Mouse (Mus musculus): ENCODE results near the gene Tmed3. TPM values are rescaled to one million over a fixed set of nuclear protein-coding genes. Genes with fewer than 3 reads are reported as not detected.

Gene Tmed3
- polyA plus RNA-seq, 1 experiment from 2014 or later = 74.3 TPM

DNA sequence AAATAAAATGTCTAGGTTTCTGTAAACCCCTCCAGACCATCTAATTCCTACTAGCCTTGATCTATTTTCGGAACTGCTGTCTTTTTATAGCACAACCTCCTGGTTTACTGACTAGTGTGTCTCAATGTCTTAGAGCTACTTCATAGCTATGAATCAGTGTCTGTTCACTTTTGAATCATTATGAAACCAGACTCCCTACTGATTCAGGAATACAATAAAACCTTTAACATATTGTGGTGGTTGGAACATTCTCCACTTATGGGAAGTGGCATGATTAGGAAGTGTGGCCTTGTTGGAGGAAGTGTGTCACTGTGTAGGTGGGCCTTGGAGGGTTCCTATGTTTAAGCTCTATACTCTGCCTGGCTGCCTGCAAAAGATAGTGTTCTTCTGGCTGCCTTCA lies 9.7 kb downstream of the Tmed3 start:
- Histone ChIP-seq H3K4me2 (no peak overlapping the region), H3K4me3 (ENCODE audit: low read depth, low read length) (no peak overlapping the region), H3K4me1 (ENCODE audit: control insufficient read depth, insufficient read depth, low read length) (no peaks in the 10 kb centered on the region), H3K27me3 (ENCODE audit: control insufficient read depth, insufficient read depth, low read length) (no peaks in the 10 kb centered on the region), H3K36me3 (ENCODE audit: control insufficient read depth, insufficient read depth, low read length) (peaks cover 2% of the 10 kb centered on the region; the same call in 1 of the 2 replicates), H3K27ac (ENCODE audit: low read depth, low read length) (no peak overlapping the region), H3K9ac (ENCODE audit: low read depth, low read length) (no peak overlapping the region), H3K9me3 (replicated peaks; ENCODE audit: control insufficient read depth, low read length) (no peaks in the 10 kb centered on the region)
- WGBS (ENCODE audit: insufficient replicate concordance) = 79% methylated on average over 1 of the region's 1 CpGs
- ATAC-seq (replicated peaks; ENCODE audit: insufficient number of reproducible peaks, low FRiP score, low TSS enrichment) = no peak

DNA sequence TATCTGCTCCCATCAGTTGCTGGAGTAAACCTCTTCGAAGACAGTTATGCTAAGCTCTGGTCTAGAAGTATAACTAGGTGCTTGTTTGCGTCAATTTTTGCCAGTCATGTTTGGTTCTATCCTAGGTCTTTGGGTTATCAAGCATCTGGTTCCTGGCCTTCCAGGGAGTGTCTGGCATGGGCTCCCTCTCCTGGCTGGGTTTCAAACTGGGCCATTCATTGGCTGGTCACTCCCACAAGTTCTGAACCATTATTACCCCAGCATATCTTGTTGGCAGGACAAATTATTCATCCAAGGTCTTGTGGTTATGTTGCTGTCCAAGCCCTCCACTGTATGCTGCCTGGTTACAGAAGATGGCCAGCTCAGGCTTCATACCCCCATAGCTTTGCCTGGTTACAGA lies 11.2 kb downstream of the Tmed3 start:
- Histone ChIP-seq H3K4me1 (ENCODE audit: control insufficient read depth, insufficient read depth, low read length) (no peaks in the 10 kb centered on the region), H3K36me3 (ENCODE audit: control insufficient read depth, insufficient read depth, low read length) (0 out of 2 replicates have a peak, but pooled peaks cover 1% of the 10 kb centered on the region), H3K4me2 (no peak overlapping the region), H3K27me3 (ENCODE audit: control insufficient read depth, insufficient read depth, low read length) (no peaks in the 10 kb centered on the region), H3K9ac (ENCODE audit: low read depth, low read length) (no peak overlapping the region), H3K9me3 (replicated peaks; ENCODE audit: control insufficient read depth, low read length) (no peaks in the 10 kb centered on the region), H3K27ac (ENCODE audit: low read depth, low read length) (no peak overlapping the region), H3K4me3 (ENCODE audit: low read depth, low read length) (no peak overlapping the region)
- no peak for ATAC-seq (replicated peaks; ENCODE audit: insufficient number of reproducible peaks, low FRiP score, low TSS enrichment)
- WGBS (ENCODE audit: insufficient replicate concordance) = 81% methylated on average over 2 of the region's 2 CpGs

DNA sequence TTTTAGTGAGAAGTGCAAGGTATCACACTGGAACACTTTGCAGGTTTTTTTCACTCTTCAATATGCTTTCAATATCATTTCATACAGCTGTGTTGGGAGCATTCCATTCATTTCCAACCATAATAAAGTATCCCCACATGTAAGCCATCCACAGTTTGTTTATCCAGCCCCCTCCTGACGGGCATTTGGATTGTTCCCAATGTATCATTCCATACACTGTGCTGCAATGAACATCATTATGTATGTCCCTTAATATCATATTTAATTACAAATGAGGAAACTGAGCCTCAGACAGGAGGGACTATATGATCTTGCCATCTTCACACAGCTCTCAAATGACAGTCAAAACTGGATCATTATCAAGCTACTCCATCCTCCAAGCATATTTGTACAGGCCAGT lies 15.7 kb downstream of the Tmed3 start:
- Histone ChIP-seq H3K4me3 (ENCODE audit: low read depth, low read length) (no peak overlapping the region), H3K4me1 (ENCODE audit: control insufficient read depth, insufficient read depth, low read length) (no peaks in the 10 kb centered on the region), H3K4me2 (no peak overlapping the region), H3K27me3 (ENCODE audit: control insufficient read depth, insufficient read depth, low read length) (no peaks in the 10 kb centered on the region), H3K36me3 (ENCODE audit: control insufficient read depth, insufficient read depth, low read length) (no peaks in the 10 kb centered on the region), H3K9me3 (replicated peaks; ENCODE audit: control insufficient read depth, low read length) (no peaks in the 10 kb centered on the region), H3K9ac (ENCODE audit: low read depth, low read length) (no peak overlapping the region), H3K27ac (ENCODE audit: low read depth, low read length) (no peak overlapping the region)
- 37% methylated on average over 1 of the region's 1 CpGs for WGBS (ENCODE audit: insufficient replicate concordance)
- no peak for ATAC-seq (replicated peaks; ENCODE audit: insufficient number of reproducible peaks, low FRiP score, low TSS enrichment)

DNA sequence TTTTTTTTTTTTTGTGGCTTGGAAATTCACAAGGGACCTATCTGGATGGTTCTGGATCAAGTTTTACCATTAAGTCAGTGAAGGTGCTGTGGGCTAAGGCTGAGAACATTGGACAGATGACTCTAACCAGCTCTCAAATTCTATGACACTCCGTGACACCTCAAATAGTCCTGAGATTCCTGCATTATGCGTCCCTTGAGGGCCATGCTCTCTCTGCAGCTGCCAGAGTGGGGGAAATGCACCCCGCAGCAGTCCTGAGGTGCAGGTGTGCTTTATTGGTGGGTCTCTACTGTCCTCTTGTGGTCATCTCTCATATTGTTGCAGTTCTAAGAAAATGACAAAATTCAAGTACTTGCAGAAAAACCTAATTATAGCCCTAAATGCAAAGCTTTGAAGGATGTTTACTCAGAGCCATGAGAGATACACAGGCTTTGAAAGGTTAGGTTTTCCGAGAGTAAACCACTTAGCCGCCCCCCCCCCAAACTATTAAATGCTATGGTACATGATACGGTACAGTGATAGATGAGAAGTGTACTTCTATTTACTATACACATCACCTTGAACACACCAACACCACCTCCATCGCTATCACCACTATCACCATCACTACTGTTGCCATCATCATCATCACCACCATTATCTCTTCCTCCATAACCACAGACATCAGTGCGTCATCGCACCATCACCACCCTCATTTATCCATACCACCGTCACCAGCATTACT lies 17.2 kb downstream of the Tmed3 start:
- Histone ChIP-seq H3K27ac (ENCODE audit: low read depth, low read length) (no peak overlapping the region), H3K4me1 (ENCODE audit: control insufficient read depth, insufficient read depth, low read length) (no peaks in the 10 kb centered on the region), H3K9ac (ENCODE audit: low read depth, low read length) (no peak overlapping the region), H3K4me3 (ENCODE audit: low read depth, low read length) (no peak overlapping the region), H3K27me3 (ENCODE audit: control insufficient read depth, insufficient read depth, low read length) (no peaks in the 10 kb centered on the region), H3K36me3 (ENCODE audit: control insufficient read depth, insufficient read depth, low read length) (no peaks in the 10 kb centered on the region), H3K4me2 (no peak overlapping the region), H3K9me3 (replicated peaks; ENCODE audit: control insufficient read depth, low read length) (no peaks in the 10 kb centered on the region)
- 54% methylated on average over 10 of the region's 10 CpGs for WGBS (ENCODE audit: insufficient replicate concordance)
- no peak for ATAC-seq (replicated peaks; ENCODE audit: insufficient number of reproducible peaks, low FRiP score, low TSS enrichment)

DNA sequence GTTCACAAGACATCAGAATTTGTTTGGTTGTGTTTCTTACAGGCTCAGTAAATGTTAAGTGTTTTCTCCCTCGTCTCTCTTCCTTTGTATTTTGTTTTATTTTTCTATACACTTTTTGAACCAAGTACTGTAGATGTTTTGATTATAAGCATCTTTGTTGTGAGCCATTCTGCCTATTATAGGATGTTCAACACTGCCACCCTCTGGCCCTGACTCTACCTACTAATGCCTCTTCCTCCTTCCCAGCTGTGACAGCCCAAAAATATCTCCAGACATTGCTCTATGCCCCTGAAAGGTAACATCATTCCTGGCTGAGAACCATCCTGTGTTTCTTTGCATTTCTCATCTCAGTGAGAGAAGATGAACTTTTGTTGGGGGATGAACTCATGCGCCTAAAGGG lies 18.6 kb downstream of the Tmed3 start:
- Histone ChIP-seq H3K4me3 (ENCODE audit: low read depth, low read length) (no peak overlapping the region), H3K4me1 (ENCODE audit: control insufficient read depth, insufficient read depth, low read length) (no peaks in the 10 kb centered on the region), H3K27ac (ENCODE audit: low read depth, low read length) (no peak overlapping the region), H3K9ac (ENCODE audit: low read depth, low read length) (no peak overlapping the region), H3K36me3 (ENCODE audit: control insufficient read depth, insufficient read depth, low read length) (no peaks in the 10 kb centered on the region), H3K27me3 (ENCODE audit: control insufficient read depth, insufficient read depth, low read length) (no peaks in the 10 kb centered on the region), H3K4me2 (no peak overlapping the region), H3K9me3 (replicated peaks; ENCODE audit: control insufficient read depth, low read length) (no peaks in the 10 kb centered on the region)
- 59% methylated on average over 2 of the region's 2 CpGs for WGBS (ENCODE audit: insufficient replicate concordance)
- no peak for ATAC-seq (replicated peaks; ENCODE audit: insufficient number of reproducible peaks, low FRiP score, low TSS enrichment)

DNA sequence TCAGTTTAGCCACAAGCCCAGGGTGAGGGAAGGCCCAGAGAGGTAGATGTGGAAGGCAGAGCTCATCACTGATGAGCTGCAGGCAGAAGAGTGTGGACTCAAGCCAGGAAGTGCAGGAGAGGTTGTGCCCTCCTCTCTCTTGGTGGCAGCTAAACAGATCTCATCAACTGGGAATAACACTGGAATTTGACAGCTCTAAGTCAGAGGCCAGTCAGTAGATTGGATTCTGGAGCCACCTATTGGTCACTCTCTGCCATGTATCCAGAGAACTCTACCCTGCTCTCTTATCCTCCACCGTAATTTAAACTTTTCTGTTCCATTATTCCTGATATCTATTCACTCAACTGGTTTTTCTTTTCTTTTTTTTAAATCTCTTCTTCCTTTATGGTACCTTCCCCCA lies 25.9 kb downstream of the Tmed3 start:
- Histone ChIP-seq H3K4me2 (no peak overlapping the region), H3K4me3 (ENCODE audit: low read depth, low read length) (no peak overlapping the region), H3K27ac (ENCODE audit: low read depth, low read length) (no peak overlapping the region), H3K4me1 (ENCODE audit: control insufficient read depth, insufficient read depth, low read length) (no peaks in the 10 kb centered on the region), H3K9ac (ENCODE audit: low read depth, low read length) (no peak overlapping the region), H3K27me3 (ENCODE audit: control insufficient read depth, insufficient read depth, low read length) (no peaks in the 10 kb centered on the region), H3K9me3 (replicated peaks; ENCODE audit: control insufficient read depth, low read length) (no peaks in the 10 kb centered on the region), H3K36me3 (ENCODE audit: control insufficient read depth, insufficient read depth, low read length) (no peaks in the 10 kb centered on the region)
- ATAC-seq (replicated peaks; ENCODE audit: insufficient number of reproducible peaks, low FRiP score, low TSS enrichment) = no peak
- 45% methylated on average over 1 of the region's 1 CpGs for WGBS (ENCODE audit: insufficient replicate concordance)

DNA sequence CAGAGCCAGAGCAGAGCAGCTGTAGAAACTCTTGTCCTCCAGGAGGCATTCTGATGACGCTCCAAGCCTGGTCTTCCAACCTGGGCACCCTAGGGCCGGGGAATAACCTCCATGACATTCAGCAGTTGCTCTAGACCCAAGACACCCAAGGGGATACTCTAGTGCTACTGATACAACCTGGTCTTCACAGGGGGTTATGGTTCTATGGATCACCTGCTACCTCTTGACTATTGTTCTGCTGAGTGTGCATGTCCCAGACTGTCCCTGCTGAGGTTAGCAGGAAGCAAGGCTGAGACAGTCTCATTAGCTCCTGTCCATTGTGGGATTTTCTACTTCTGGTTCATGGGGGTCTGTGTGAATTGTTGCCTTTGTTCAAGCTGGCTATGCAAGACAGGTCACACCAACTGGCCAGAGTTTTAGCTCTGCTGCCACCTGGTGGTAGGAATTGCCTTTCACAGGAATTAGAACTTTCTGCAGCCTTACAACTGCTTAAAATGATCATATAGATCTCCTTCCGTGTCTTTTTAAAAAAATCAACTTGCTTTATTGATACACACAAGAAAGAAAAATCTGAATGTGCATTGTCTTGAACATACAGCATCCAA lies 30.8 kb downstream of the Tmed3 start:
- no peaks in the 10 kb centered on the region for H3K4me1 ChIP-seq (ENCODE audit: control insufficient read depth, insufficient read depth, low read length)
- H3K27me3 ChIP-seq (ENCODE audit: control insufficient read depth, insufficient read depth, low read length) = no peaks in the 10 kb centered on the region
- H3K4me3 ChIP-seq (ENCODE audit: low read depth, low read length) = no peak overlapping the region
- WGBS (ENCODE audit: insufficient replicate concordance) = 51% methylated on average over 3 of the region's 3 CpGs
- H3K36me3 ChIP-seq (ENCODE audit: control insufficient read depth, insufficient read depth, low read length) = no peaks in the 10 kb centered on the region
- H3K9ac ChIP-seq (ENCODE audit: low read depth, low read length) = no peak overlapping the region
- peak; percentile 39; the same call in 1 of the 2 replicates for ATAC-seq (replicated peaks; ENCODE audit: insufficient number of reproducible peaks, low FRiP score, low TSS enrichment)
- no peaks in the 10 kb centered on the region for H3K9me3 ChIP-seq (replicated peaks; ENCODE audit: control insufficient read depth, low read length)
- no peak overlapping the region for H3K27ac ChIP-seq (ENCODE audit: low read depth, low read length)
- no peak overlapping the region for H3K4me2 ChIP-seq

DNA sequence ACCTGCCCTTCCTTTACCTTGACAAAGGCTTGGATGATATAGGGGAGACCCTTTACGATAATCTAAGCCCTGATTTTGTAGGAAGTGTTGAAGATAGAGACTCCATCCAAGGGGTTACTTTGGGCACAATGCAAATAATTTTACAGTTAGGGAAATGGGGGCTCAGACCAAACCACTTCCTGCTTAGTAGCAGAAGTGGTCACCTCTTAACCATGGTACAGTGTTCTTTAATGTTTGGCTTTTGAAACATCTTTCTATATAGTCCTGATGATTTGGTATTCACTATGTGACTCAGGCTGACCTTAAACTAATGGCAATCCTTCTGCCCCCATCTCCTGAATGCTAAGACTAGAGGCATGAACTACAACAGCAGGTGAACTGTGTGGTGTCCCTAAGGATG lies 31.5 kb downstream of the Tmed3 start:
- no peaks in the 10 kb centered on the region for H3K27me3 ChIP-seq (ENCODE audit: control insufficient read depth, insufficient read depth, low read length)
- no peaks in the 10 kb centered on the region for H3K4me1 ChIP-seq (ENCODE audit: control insufficient read depth, insufficient read depth, low read length)
- H3K36me3 ChIP-seq (ENCODE audit: control insufficient read depth, insufficient read depth, low read length) = no peaks in the 10 kb centered on the region
- WGBS (ENCODE audit: insufficient replicate concordance) = 77% methylated on average over 1 of the region's 1 CpGs
- H3K27ac ChIP-seq (ENCODE audit: low read depth, low read length) = no peak overlapping the region
- H3K9ac ChIP-seq (ENCODE audit: low read depth, low read length) = no peak overlapping the region
- no peaks in the 10 kb centered on the region for H3K9me3 ChIP-seq (replicated peaks; ENCODE audit: control insufficient read depth, low read length)
- H3K4me2 ChIP-seq = no peak overlapping the region
- H3K4me3 ChIP-seq (ENCODE audit: low read depth, low read length) = no peak overlapping the region
- ATAC-seq (replicated peaks; ENCODE audit: insufficient number of reproducible peaks, low FRiP score, low TSS enrichment) = no peak

DNA sequence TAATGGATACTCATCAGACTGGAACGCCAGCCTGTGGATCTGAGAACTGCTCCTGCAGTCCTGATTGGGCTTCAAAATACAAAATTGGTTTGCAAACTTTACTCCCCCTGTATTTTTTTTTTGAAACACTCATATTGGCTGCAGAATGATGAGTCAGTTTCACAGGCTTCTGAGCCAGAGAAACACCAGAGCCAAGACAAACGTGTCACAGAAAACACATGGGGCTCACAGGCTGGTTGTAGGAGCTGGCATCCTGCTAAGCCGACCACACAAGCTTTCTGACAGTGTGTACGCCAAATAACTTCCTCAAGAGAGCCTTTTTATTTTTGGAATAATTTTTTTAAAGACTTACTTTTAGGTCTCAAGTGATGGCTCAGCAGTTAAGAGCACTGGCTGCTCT lies 35.0 kb downstream of the Tmed3 start:
- Histone ChIP-seq H3K27me3 (ENCODE audit: control insufficient read depth, insufficient read depth, low read length) (no peaks in the 10 kb centered on the region), H3K4me1 (ENCODE audit: control insufficient read depth, insufficient read depth, low read length) (no peaks in the 10 kb centered on the region), H3K36me3 (ENCODE audit: control insufficient read depth, insufficient read depth, low read length) (no peaks in the 10 kb centered on the region), H3K4me3 (ENCODE audit: low read depth, low read length) (no peak overlapping the region), H3K27ac (ENCODE audit: low read depth, low read length) (no peak overlapping the region), H3K9ac (ENCODE audit: low read depth, low read length) (no peak overlapping the region), H3K4me2 (no peak overlapping the region), H3K9me3 (replicated peaks; ENCODE audit: control insufficient read depth, low read length) (no peaks in the 10 kb centered on the region)
- 70% methylated on average over 4 of the region's 4 CpGs for WGBS (ENCODE audit: insufficient replicate concordance)
- ATAC-seq (replicated peaks; ENCODE audit: insufficient number of reproducible peaks, low FRiP score, low TSS enrichment) = no peak
